Mouse (Mus musculus): Measurements from ENCODE around the gene Rab5c. TPM values are rescaled to one million over a fixed set of nuclear protein-coding genes. Genes with fewer than 3 reads are reported as not detected.
A peak's percentile ranks its signal among the peaks of the same experiment; 100 is the strongest.

Rab5c gene
- polyA plus RNA-seq, 1 experiment from 2014 or later, result 24.5 TPM

DNA sequence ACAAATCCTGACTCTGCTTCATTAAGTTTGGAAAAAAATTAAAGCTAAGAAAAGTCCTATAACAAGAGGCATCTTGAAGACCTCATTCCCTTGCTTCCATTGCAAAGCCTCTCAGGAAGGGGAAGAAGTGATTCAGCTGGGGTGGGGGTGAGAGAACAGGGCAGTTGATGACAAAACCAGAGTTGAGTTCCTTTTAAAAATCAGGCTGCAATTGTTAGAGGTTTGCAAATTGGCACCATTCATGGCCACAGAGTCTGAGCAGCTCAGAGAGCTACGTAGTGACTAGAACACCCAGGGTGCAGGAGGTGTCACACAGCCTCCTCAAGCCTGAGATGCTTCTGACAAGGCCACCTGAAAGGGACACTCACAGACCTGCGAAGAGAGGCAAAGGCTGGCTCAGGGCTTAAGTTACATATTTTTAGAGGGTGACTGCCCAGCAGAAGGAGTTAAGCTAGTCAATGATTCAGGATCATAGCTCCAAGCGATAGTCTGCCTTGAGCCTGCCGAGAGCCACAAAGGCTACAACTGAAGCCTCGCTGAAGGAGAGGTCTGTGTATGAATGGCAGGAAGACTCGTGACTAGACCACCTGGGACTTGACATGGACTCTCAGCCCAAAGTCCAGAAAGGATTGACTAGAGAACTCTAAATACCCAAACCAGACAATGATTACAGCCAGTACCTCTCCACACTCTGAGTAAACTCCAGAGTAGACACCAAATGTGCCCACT lies 7.4 kb downstream of the Rab5c start:
- no peaks in the 10 kb centered on the region for H3K9me3 ChIP-seq
- WGBS, result 82% methylated on average over 6 of the region's 6 CpGs
- H3K4me1 ChIP-seq, result 0 out of 2 replicates have a peak, but pooled peaks cover 3% of the 10 kb centered on the region
- H3K27ac ChIP-seq, result no peak overlapping the region
- H3K36me3 ChIP-seq, result peaks cover 27% of the 10 kb centered on the region
- no peak overlapping the region for H3K4me2 ChIP-seq (replicated peaks)
- no peak overlapping the region for H3K4me3 ChIP-seq
- H3K9ac ChIP-seq, result no peak overlapping the region
- H3K27me3 ChIP-seq, result no peaks in the 10 kb centered on the region
- no peak for ATAC-seq (ENCODE audit: low FRiP score, low read depth)

DNA sequence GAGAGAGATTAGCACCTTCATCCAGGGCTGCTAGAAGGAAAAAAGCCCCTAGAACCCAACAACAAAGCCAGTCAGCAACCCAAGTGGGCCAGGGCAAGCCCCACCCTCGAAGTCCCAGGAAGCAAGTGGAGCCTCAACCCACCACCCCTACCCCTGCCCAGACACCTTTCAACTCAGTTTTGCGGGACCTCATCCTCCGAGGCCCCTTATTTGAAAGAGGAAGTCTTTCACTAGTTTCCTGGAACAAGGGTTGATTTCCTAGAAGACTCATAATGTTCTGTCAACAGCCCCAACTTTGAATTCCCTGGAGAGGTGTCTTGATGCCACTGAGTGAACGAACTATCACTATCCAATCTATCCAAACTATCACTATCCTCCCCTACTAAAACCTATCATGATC lies 8.0 kb downstream of the Rab5c start:
- H3K27ac ChIP-seq, result no peak overlapping the region
- H3K9ac ChIP-seq, result no peak overlapping the region
- peaks cover 8% of the 10 kb centered on the region for H3K4me1 ChIP-seq
- 90% methylated on average over 4 of the region's 4 CpGs for WGBS
- H3K4me2 ChIP-seq (replicated peaks), result no peak overlapping the region
- no peaks in the 10 kb centered on the region for H3K9me3 ChIP-seq
- no peak overlapping the region for H3K4me3 ChIP-seq
- no peak for ATAC-seq (ENCODE audit: low FRiP score, low read depth)
- peaks cover 27% of the 10 kb centered on the region for H3K36me3 ChIP-seq
- no peaks in the 10 kb centered on the region for H3K27me3 ChIP-seq

GRCm38 (mm10) chr11:100728601-100729000 lies 9.4 kb downstream of the Rab5c start:
- no peak for ATAC-seq (ENCODE audit: low FRiP score, low read depth)
- H3K9ac ChIP-seq, result no peak overlapping the region
- WGBS, result 86% methylated on average over 6 of the region's 6 CpGs
- H3K4me1 ChIP-seq, result peaks cover 9% of the 10 kb centered on the region
- H3K4me2 ChIP-seq (replicated peaks), result no peak overlapping the region
- no peak overlapping the region for H3K4me3 ChIP-seq
- H3K27me3 ChIP-seq, result no peaks in the 10 kb centered on the region
- H3K9me3 ChIP-seq, result no peaks in the 10 kb centered on the region
- peaks cover 27% of the 10 kb centered on the region for H3K36me3 ChIP-seq
- no peak overlapping the region for H3K27ac ChIP-seq

DNA sequence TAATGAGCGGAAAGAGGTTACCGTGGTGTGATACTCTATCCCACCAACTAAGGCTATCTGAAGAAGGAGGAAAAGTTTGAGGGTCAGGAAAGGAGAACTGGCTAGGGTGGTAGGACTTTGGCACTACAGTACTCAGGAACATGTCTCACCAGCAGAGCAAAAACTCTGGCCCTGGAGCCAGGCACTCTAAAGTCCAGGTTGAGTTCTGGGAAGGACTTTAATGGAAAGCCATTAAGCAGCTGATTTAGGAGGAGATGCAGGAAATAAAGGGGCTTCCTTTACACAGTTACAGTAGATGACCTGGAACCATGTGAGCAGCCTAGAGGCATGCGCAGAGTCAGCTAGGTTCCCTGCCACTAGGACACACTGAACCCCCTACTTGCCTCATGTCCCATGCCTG lies 10.8 kb downstream of the Rab5c start:
- Histone ChIP-seq H3K9me3 (no peaks in the 10 kb centered on the region), H3K4me3 (no peak overlapping the region), H3K9ac (no peak overlapping the region), H3K27ac (no peak overlapping the region), H3K4me1 (peaks cover 12% of the 10 kb centered on the region), H3K27me3 (no peaks in the 10 kb centered on the region), H3K4me2 (replicated peaks) (no peak overlapping the region), H3K36me3 (peaks cover 15% of the 10 kb centered on the region)
- ATAC-seq (ENCODE audit: low FRiP score, low read depth), result no peak
- 87% methylated on average over 3 of the region's 3 CpGs for WGBS

GRCm38 (mm10) chr11:100724919-100725512 lies 13.0 kb downstream of the Rab5c start:
- 25% methylated on average over 5 of the region's 5 CpGs for WGBS
- Histone ChIP-seq H3K4me1 (peaks cover 9% of the 10 kb centered on the region), H3K9me3 (no peaks in the 10 kb centered on the region), H3K27ac (no peak overlapping the region), H3K36me3 (peaks cover 12% of the 10 kb centered on the region), H3K27me3 (no peaks in the 10 kb centered on the region), H3K9ac (no peak overlapping the region), H3K4me3 (no peak overlapping the region), H3K4me2 (replicated peaks) (no peak overlapping the region; the same call in 1 of the 2 replicates)
- no peak for ATAC-seq (ENCODE audit: low FRiP score, low read depth)

DNA sequence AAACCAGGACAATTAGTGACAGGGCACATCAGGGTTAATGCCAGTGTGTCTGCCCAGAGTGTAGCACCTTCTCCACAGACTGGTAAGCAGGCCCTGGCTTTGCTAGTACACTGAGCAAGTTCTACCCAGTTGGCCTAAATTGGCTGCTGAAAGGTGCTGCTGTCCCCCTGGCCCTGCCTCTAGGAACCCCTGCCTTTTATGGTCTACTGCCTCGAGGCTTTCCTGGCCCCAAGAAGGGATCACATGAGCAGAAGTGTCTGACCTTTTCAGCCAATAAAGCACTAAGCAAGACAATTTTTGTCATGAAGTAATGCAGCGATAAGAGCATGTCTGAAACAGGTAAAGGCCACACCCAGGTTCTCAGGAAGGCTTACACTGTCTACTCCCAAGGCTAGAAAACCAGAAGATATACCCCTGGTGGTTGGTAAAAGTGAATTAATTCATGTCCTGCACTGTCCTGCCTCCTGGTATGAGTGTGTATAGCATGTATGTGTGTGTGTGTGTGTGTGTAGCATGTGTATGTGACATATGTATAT lies 15.5 kb downstream of the Rab5c start:
- peaks cover 9% of the 10 kb centered on the region for H3K4me1 ChIP-seq
- H3K27ac ChIP-seq, result no peak overlapping the region; the same call in 1 of the 2 replicates
- no peak overlapping the region for H3K9ac ChIP-seq
- H3K4me2 ChIP-seq (replicated peaks), result no peak overlapping the region
- peaks cover 26% of the 10 kb centered on the region for H3K36me3 ChIP-seq
- ATAC-seq (ENCODE audit: low FRiP score, low read depth), result no peak
- H3K9me3 ChIP-seq, result no peaks in the 10 kb centered on the region
- H3K4me3 ChIP-seq, result no peak overlapping the region
- H3K27me3 ChIP-seq, result no peaks in the 10 kb centered on the region
- 51% methylated on average over 2 of the region's 2 CpGs for WGBS

DNA sequence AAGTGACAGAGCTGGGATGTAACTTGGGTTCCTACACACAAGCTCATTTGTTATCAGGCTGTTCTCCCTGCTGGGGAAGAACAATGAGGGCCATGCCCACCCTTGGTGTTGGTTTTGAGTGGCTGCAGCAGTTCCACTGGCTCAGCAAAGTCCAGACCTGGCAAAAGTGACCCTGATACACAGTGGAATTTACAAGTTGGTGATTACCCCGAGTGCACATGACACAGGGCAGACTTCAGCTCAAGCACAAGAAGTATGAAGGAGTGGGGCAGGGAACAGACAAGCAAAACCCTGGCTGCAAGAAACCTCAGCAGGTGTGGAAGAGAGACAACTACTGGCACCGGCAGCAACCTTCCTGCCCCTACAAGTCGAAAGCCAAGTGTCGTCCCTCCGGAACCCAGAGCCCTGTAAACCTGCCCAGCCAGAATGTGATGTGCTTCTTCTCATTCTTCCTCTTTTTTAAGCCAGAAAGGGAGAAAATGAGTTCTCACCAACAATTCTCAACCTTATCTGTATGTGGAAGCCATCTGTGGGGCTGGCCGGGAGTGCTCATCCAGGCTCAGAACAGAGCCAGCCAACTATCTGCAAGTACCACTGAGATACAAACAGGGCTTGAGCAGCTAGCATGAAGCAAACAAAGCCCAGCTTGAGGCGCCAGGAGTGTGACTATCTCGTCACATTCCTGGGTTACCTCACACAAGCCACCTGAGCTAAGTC lies 16.1 kb downstream of the Rab5c start:
- Histone ChIP-seq H3K9me3 (no peaks in the 10 kb centered on the region), H3K36me3 (peaks cover 32% of the 10 kb centered on the region), H3K9ac (no peak overlapping the region), H3K27ac (no peak overlapping the region; the same call in 1 of the 2 replicates), H3K4me2 (replicated peaks) (no peak overlapping the region), H3K4me3 (no peak overlapping the region), H3K27me3 (no peaks in the 10 kb centered on the region), H3K4me1 (peaks cover 9% of the 10 kb centered on the region)
- WGBS, result 78% methylated on average over 8 of the region's 8 CpGs
- no peak for ATAC-seq (ENCODE audit: low FRiP score, low read depth)

DNA sequence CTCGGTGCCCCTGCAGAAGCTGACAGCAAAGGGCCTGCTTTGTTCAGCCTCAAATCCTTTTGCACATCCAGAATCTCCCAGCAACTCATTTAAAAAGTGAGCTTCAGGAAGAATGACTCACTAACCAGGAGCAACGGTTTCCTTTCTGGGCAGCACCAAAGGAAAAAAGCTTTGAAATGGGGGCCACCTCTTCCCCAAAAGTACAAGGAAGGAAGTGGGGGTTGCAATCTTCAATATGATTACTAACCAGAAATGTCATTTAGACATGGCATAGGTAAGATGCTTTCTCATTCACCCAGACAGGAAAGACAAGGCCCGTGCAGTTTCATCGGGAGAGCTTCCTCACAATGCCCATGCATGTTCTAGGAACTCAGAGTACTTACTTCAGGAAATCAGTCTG lies 16.8 kb downstream of the Rab5c start:
- no peak overlapping the region for H3K4me3 ChIP-seq
- H3K36me3 ChIP-seq, result peaks cover 39% of the 10 kb centered on the region
- ATAC-seq (ENCODE audit: low FRiP score, low read depth), result no peak
- H3K27me3 ChIP-seq, result no peaks in the 10 kb centered on the region
- WGBS, result 83% methylated on average over 4 of the region's 4 CpGs
- no peak overlapping the region for H3K4me2 ChIP-seq (replicated peaks)
- H3K9me3 ChIP-seq, result no peaks in the 10 kb centered on the region
- H3K27ac ChIP-seq, result no peak overlapping the region
- peak overlapping the region; percentile 48; the same call in 1 of the 2 replicates for H3K9ac ChIP-seq
- H3K4me1 ChIP-seq, result peaks cover 9% of the 10 kb centered on the region

GRCm38 (mm10) chr11:100720345-100720744 lies 17.7 kb downstream of the Rab5c start:
- Histone ChIP-seq H3K4me1 (peaks cover 8% of the 10 kb centered on the region), H3K4me2 (replicated peaks) (no peak overlapping the region), H3K36me3 (peaks cover 48% of the 10 kb centered on the region), H3K9ac (no peak overlapping the region), H3K27me3 (no peaks in the 10 kb centered on the region), H3K4me3 (no peak overlapping the region), H3K27ac (peak overlapping the region; percentile 10; the same call in 1 of the 2 replicates), H3K9me3 (no peaks in the 10 kb centered on the region)
- ATAC-seq (ENCODE audit: low FRiP score, low read depth), result no peak
- 75% methylated on average over 5 of the region's 5 CpGs for WGBS

DNA sequence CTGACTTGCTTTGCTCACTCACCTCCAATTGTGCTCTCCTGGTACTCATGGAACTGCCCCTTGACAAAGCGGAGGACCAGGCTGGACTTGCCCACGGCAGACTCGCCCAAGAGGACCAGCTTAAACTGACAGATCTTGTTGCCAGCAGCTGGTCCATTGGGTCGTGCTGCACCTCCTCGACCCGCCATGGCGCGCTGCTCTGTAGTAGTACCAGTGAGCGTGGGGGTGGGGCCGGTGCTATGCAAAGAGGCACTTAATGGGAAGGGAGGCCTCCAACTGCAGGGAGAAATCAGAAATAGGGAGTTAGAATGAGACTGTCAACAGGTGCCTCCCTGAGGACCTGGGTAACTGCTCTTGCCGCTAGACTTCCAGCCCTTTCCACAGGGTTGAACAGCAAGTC lies 18.1 kb downstream of the Rab5c start:
- H3K9me3 ChIP-seq, result no peaks in the 10 kb centered on the region
- ATAC-seq (ENCODE audit: low FRiP score, low read depth), result no peak
- peaks cover 3% of the 10 kb centered on the region for H3K4me1 ChIP-seq
- 90% methylated on average over 11 of the region's 11 CpGs for WGBS
- no peak overlapping the region for H3K4me2 ChIP-seq (replicated peaks)
- no peak overlapping the region for H3K27ac ChIP-seq
- H3K4me3 ChIP-seq, result no peak overlapping the region
- H3K36me3 ChIP-seq, result peaks cover 52% of the 10 kb centered on the region
- no peak overlapping the region for H3K9ac ChIP-seq
- no peaks in the 10 kb centered on the region for H3K27me3 ChIP-seq

- H3K9ac ChIP-seq, result no peak overlapping the region
- H3K4me1 ChIP-seq, result peaks cover 5% of the 10 kb centered on the region
- H3K4me2 ChIP-seq (replicated peaks), result no peak overlapping the region
- H3K36me3 ChIP-seq, result peaks cover 54% of the 10 kb centered on the region
- H3K27me3 ChIP-seq, result no peaks in the 10 kb centered on the region
- H3K4me3 ChIP-seq, result no peak overlapping the region
- WGBS, result 85% methylated on average over 3 of the region's 3 CpGs
- no peak for ATAC-seq (ENCODE audit: low FRiP score, low read depth)
- no peaks in the 10 kb centered on the region for H3K9me3 ChIP-seq
- H3K27ac ChIP-seq, result no peak overlapping the region
Observed at GRCm38 (mm10) chr11:100719312-100719711, 18.7 kb downstream of the Rab5c start.

DNA sequence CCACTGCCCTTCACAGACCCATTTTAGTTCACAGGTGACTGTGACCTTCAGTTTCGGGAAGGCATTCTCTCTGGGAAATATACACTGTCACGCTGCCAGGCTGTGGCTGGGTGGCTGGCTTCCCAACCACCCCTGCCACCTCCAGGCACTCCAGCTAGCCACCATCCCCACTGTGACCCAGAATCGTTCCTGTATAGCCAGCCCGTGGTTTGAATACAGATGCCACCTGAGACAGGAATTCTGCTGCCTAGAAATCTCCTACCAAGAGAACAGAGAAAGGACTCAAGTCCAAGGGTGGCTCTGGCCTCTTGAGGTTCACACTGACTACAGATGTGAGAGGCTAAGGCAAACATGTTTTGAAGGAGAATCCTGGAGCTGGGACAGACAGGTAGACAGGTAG lies 19.1 kb downstream of the Rab5c start:
- ATAC-seq (ENCODE audit: low FRiP score, low read depth), result no peak
- Histone ChIP-seq H3K9ac (no peak overlapping the region), H3K4me3 (no peak overlapping the region), H3K9me3 (no peaks in the 10 kb centered on the region), H3K36me3 (peaks cover 54% of the 10 kb centered on the region), H3K4me1 (peaks cover 9% of the 10 kb centered on the region), H3K27me3 (no peaks in the 10 kb centered on the region), H3K27ac (no peak overlapping the region), H3K4me2 (replicated peaks) (no peak overlapping the region)
- WGBS, result 86% methylated on average over 4 of the region's 4 CpGs
